Comparison of ENCODE assay signal across 8 mouse cellular contexts in genomic region chr9:58312944-58313359, GRCm38 (mm10). TPM values are rescaled to one million over a fixed set of nuclear protein-coding genes. Genes with fewer than 3 reads are reported as not detected.
DNase-seq lines count a peak whose midpoint lies in the region; ATAC-seq lines count a peak whose summit lies in the region.

TSS of gene Loxl1 (minus strand) at chr9:58313186.

- H3K4me1 ChIP-seq in forebrain, embryonic 12.5 days: peaks cover 53% of the 10 kb centered on the region

- H3K27me3 ChIP-seq in forebrain, embryonic 12.5 days: peaks cover 41% of the 10 kb centered on the region

- H3K9me3 ChIP-seq in forebrain, embryonic 12.5 days: no peaks in the 10 kb centered on the region

- peak within 1 kb of the TSS; percentile 40 for H3K4me3 ChIP-seq in forebrain, embryonic 12.5 days (replicated peaks)

- H3K4me2 ChIP-seq in forebrain, embryonic 12.5 days: peak within 1 kb of the TSS; percentile 57

- under 1% methylated on average over 21 of the region's 21 CpGs for WGBS in forebrain, embryonic 12.5 days

- peak; percentile 48; the same call in 1 of the 2 replicates for ATAC-seq in forebrain, embryonic 12.5 days (ENCODE audit: low FRiP score)

- intact Hi-C loops in heart, postnatal 14 days (cut with DNase I): no loop called here

- H3K36me3 ChIP-seq in forebrain, embryonic 12.5 days (replicated peaks): no peaks in the 10 kb centered on the region

- H3K9ac ChIP-seq in forebrain, embryonic 12.5 days: peak within 1 kb of the TSS; percentile 50

- peak; percentile 94 for DNase-seq in 3T3-L1 (ENCODE audit: low read depth, low spot score)
- peak; percentile 68 for DNase-seq in ZHBTc4 (ENCODE audit: low read depth, low spot score)
- DNase-seq in heart, postnatal 14 days: peak; percentile 69 to 71
- peak; percentile 66 to 68 for DNase-seq in kidney, postnatal 36 days
- peak; percentile 78 for DNase-seq in mesoderm, embryonic 11.5 days (ENCODE audit: low read depth, low spot score)
- peak; percentile 69 for DNase-seq in urinary bladder, postnatal 14 days (ENCODE audit: low spot score)
- no peak for DNase-seq in left cerebral cortex, adult 9 months (ENCODE audit: low spot score in 2 of 2)

- H3K27ac ChIP-seq in forebrain, embryonic 12.5 days: peak within 1 kb of the TSS; percentile 50; the same call in 1 of the 2 replicates

RNA-seq across cellular contexts. Expression of gene Loxl1, which starts in this region (rescaled TPM):
- 9.1 and 10.9 TPM in 2 replicates for polyA plus RNA-seq in forebrain, embryonic 12.5 days (2016; fragmentation: Nextera tagmentation; extraction: Ambion mirVana)
- total RNA-seq in heart, postnatal 14 days (2021): 10 to 100 TPM; 50.5 to 53.2 TPM

Comparison
In these comparisons a context has a peak if more than half of its experiments do, and no peak if none do; other contexts are left out.
1. DNase-seq: peak in 3T3-L1 (single experiment), ZHBTc4 (single experiment), heart, postnatal 14 days (2 of 2), kidney, postnatal 36 days (2 of 2), mesoderm, embryonic 11.5 days (single experiment) and urinary bladder, postnatal 14 days (single experiment); none in left cerebral cortex, adult 9 months (0 of 2).